Mouse (Mus musculus): Measurements from ENCODE around the gene Katnbl1.

GRCm38 (mm10) chr2:112425308-112425707, 46.3 kb downstream of the Katnbl1 start:
- TF ChIP-seq CTCF (IDR thresholded peaks at IDR 0.05; ENCODE audit: borderline replicate concordance, extremely low read depth, insufficient read depth, insufficient read length) (no peak), POLR2A (IDR thresholded peaks at IDR 0.05; ENCODE audit: borderline replicate concordance, extremely low read depth, insufficient read depth, insufficient read length, poor library complexity, severe bottlenecking) (no peak)
